ENCODE assay signal across 8 mouse cellular contexts in the genomic region with DNA sequence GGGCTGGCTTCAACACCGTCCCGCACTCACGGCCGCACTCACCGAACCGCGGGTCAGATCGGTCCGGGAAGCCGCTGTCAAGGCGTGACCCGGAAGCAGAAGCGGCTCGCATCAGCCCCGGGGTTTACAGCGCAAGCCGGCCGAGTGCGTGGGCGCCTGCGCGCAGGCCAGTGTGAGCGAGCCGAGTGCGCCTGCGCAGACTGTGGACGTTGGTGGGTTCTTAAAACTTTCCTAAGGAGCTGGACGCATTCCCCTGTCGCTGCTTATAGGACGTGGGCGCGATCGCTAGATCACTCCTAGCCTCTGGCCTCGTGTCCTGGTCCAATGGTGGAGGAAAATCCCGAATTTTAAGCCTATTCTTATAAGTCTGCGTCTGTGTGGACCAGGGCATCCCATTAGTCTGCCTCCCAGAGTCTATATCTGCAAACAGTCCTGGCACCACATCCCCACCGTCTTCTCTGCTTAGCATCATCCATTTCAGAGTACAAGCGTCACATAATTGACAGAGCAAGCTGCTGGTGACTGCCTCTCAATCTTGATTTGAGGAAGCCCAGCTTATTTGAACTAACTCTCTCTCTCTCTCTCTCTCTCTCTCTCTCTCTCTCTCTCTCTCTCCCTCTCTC. TPM values are rescaled to one million over a fixed set of nuclear protein-coding genes. Genes with fewer than 3 reads are reported as not detected.
DNase-seq lines count a peak whose midpoint lies in the region; ATAC-seq and TF ChIP-seq lines count a peak whose summit lies in the region.

No protein-coding gene starts in this region.

- peak; percentile 96 for DNase-seq in heart, postnatal 14 days
- peak; percentile 94 for DNase-seq in layer of hippocampus, adult 11-12 months (ENCODE audit: low spot score)
- peak; percentile 92 to 95 for DNase-seq in lung, adult 18-20 months
- DNase-seq in testis, postnatal 14 days (ENCODE audit: low spot score) = peak; percentile 92

- H3K9me3 ChIP-seq in ES-Bruce4 (replicated peaks; ENCODE audit: control insufficient read depth, insufficient read depth, low read length, poor library complexity, severe bottlenecking) = no peaks in the 10 kb centered on the region
- H3K9me3 ChIP-seq in forebrain, embryonic 13.5 days (replicated peaks) = no peaks in the 10 kb centered on the region
- H3K9me3 ChIP-seq in neural tube, embryonic 15.5 days (replicated peaks) = no peaks in the 10 kb centered on the region

- under 1% methylated on average over 38 of the region's 38 CpGs for WGBS in forebrain, embryonic 13.5 days
- WGBS in neural tube, embryonic 15.5 days = 1% methylated on average over 38 of the region's 38 CpGs

- peak; percentile 13 for TF ChIP-seq POLR2A in ES-Bruce4 (IDR thresholded peaks at IDR 0.05; ENCODE audit: insufficient read depth, low read length)

- peak; percentile 91 for ATAC-seq in cerebellum, adult (ENCODE audit: insufficient number of reproducible peaks, low FRiP score, low TSS enrichment)
- peak; percentile 98 for ATAC-seq in forebrain, embryonic 13.5 days
- ATAC-seq in neural tube, embryonic 15.5 days (ENCODE audit: low FRiP score) = peak; percentile 97

- H3K27ac ChIP-seq in ES-Bruce4 (ENCODE audit: insufficient read depth, low read length) = peak overlapping the region; percentile 97
- H3K27ac ChIP-seq in forebrain, embryonic 13.5 days = peak overlapping the region; percentile 14; the same call in 1 of the 2 replicates
- H3K27ac ChIP-seq in neural tube, embryonic 15.5 days (replicated peaks) = peak overlapping the region; percentile 77

- peak overlapping the region; percentile 87 for H3K9ac ChIP-seq in ES-Bruce4 (ENCODE audit: low read depth, poor library complexity, severe bottlenecking)
- H3K9ac ChIP-seq in forebrain, embryonic 13.5 days = peak overlapping the region; percentile 94
- H3K9ac ChIP-seq in neural tube, embryonic 15.5 days (replicated peaks) = peak overlapping the region; percentile 96

- peak; percentile 56; the same call in 1 of the 2 replicates for TF ChIP-seq EP300 in ES-Bruce4 (IDR thresholded peaks at IDR 0.05; ENCODE audit: insufficient read depth, low read depth, low read length)

- peaks cover 2% of the 10 kb centered on the region for H3K4me1 ChIP-seq in ES-Bruce4 (ENCODE audit: control insufficient read depth, insufficient read depth, low read length)
- H3K4me1 ChIP-seq in forebrain, embryonic 13.5 days = peaks cover 14% of the 10 kb centered on the region
- peaks cover 15% of the 10 kb centered on the region for H3K4me1 ChIP-seq in neural tube, embryonic 15.5 days

- peak overlapping the region; percentile 69 for H3K4me3 ChIP-seq in ES-Bruce4 (ENCODE audit: low read depth, low read length)
- peak overlapping the region; percentile 95 for H3K4me3 ChIP-seq in forebrain, embryonic 13.5 days
- peak overlapping the region; percentile 85 for H3K4me3 ChIP-seq in neural tube, embryonic 15.5 days (replicated peaks)

- peak overlapping the region; percentile 97 for H3K4me2 ChIP-seq in forebrain, embryonic 13.5 days
- H3K4me2 ChIP-seq in neural tube, embryonic 15.5 days = peak overlapping the region; percentile 84

- no peaks in the 10 kb centered on the region for H3K27me3 ChIP-seq in ES-Bruce4 (ENCODE audit: control insufficient read depth, insufficient read depth, low read length, poor library complexity, severe bottlenecking)
- no peaks in the 10 kb centered on the region for H3K27me3 ChIP-seq in forebrain, embryonic 13.5 days
- H3K27me3 ChIP-seq in neural tube, embryonic 15.5 days (replicated peaks) = no peaks in the 10 kb centered on the region

- intact Hi-C loops in heart, postnatal 14 days (cut with DNase I) = loop anchor here (5.0 kb wide), 1 partner anchor 38 kb away; no protein-coding TSS in a partner anchor

- peaks cover 9% of the 10 kb centered on the region for H3K36me3 ChIP-seq in ES-Bruce4 (ENCODE audit: control insufficient read depth, insufficient read depth, low read length, poor library complexity, severe bottlenecking)
- peaks cover 18% of the 10 kb centered on the region for H3K36me3 ChIP-seq in forebrain, embryonic 13.5 days (ENCODE audit: poor library complexity, severe bottlenecking)
- peaks cover 14% of the 10 kb centered on the region for H3K36me3 ChIP-seq in neural tube, embryonic 15.5 days

- TF ChIP-seq CTCF in ES-Bruce4 (IDR thresholded peaks at IDR 0.05; ENCODE audit: low read depth, low read length) = no peak

RNA-seq across cellular contexts. Expression of a gene that starts 19.8 kb away (rescaled TPM):
- polyA plus RNA-seq in ES-Bruce4 (2011; ENCODE audit: insufficient read depth, insufficient read length, low read depth, missing spikeins) = 34.7 and 34.9 TPM in 2 replicates
- 41.4 and 45.8 TPM in 2 replicates for polyA plus RNA-seq in forebrain, embryonic 13.5 days (2015; fragmentation: Nextera tagmentation; extraction: Ambion mirVana)
- total RNA-seq in heart, postnatal 14 days (2021) = 100 to 1,000 TPM in 1 of 2 experiments, 10 to 100 TPM in 1; 99.8 to 111 TPM
- 61.9 and 62.5 TPM in 2 replicates for polyA plus RNA-seq in neural tube, embryonic 15.5 days (2015; fragmentation: Nextera tagmentation; extraction: Ambion mirVana)

RNA-seq across cellular contexts. Expression of a gene that starts 21.3 kb away (rescaled TPM):
- 0.81 and 1.8 TPM in 2 replicates for polyA plus RNA-seq in ES-Bruce4 (2011; ENCODE audit: insufficient read depth, insufficient read length, low read depth, missing spikeins)
- 19.4 and 25.6 TPM in 2 replicates for polyA plus RNA-seq in forebrain, embryonic 13.5 days (2015; fragmentation: Nextera tagmentation; extraction: Ambion mirVana)
- 1 to 10 TPM; 1.0 to 1.3 TPM for total RNA-seq in heart, postnatal 14 days (2021)
- 98.5 and 116 TPM in 2 replicates for polyA plus RNA-seq in neural tube, embryonic 15.5 days (2015; fragmentation: Nextera tagmentation; extraction: Ambion mirVana)

RNA-seq across cellular contexts. Expression of a gene that starts 49.7 kb away (rescaled TPM):
- polyA plus RNA-seq in ES-Bruce4 (2011; ENCODE audit: insufficient read depth, insufficient read length, low read depth, missing spikeins) = not detected in 2 replicates
- not detected in 2 replicates for polyA plus RNA-seq in forebrain, embryonic 13.5 days (2015; fragmentation: Nextera tagmentation; extraction: Ambion mirVana)
- total RNA-seq in heart, postnatal 14 days (2021) = not detected
- polyA plus RNA-seq in neural tube, embryonic 15.5 days (2015; fragmentation: Nextera tagmentation; extraction: Ambion mirVana) = not detected in 2 replicates

RNA-seq across cellular contexts. Expression of a gene that starts 52.1 kb away (rescaled TPM):
- polyA plus RNA-seq in ES-Bruce4 (2011; ENCODE audit: insufficient read depth, insufficient read length, low read depth, missing spikeins) = 69.2 and 70.6 TPM in 2 replicates
- 26.7 and 30.7 TPM in 2 replicates for polyA plus RNA-seq in forebrain, embryonic 13.5 days (2015; fragmentation: Nextera tagmentation; extraction: Ambion mirVana)
- 10 to 100 TPM; 12.9 to 13.7 TPM for total RNA-seq in heart, postnatal 14 days (2021)
- 16.8 and 22.5 TPM in 2 replicates for polyA plus RNA-seq in neural tube, embryonic 15.5 days (2015; fragmentation: Nextera tagmentation; extraction: Ambion mirVana)

RNA-seq across cellular contexts. Expression of a gene that starts 53.3 kb away (rescaled TPM):
- 39.8 and 42.8 TPM in 2 replicates for polyA plus RNA-seq in ES-Bruce4 (2011; ENCODE audit: insufficient read depth, insufficient read length, low read depth, missing spikeins)
- 57.7 and 67.5 TPM in 2 replicates for polyA plus RNA-seq in forebrain, embryonic 13.5 days (2015; fragmentation: Nextera tagmentation; extraction: Ambion mirVana)
- total RNA-seq in heart, postnatal 14 days (2021) = 100 to 1,000 TPM; 739 to 748 TPM
- polyA plus RNA-seq in neural tube, embryonic 15.5 days (2015; fragmentation: Nextera tagmentation; extraction: Ambion mirVana) = 85.6 and 94.3 TPM in 2 replicates

Comparison
In these comparisons a context has a peak if more than half of its experiments do, and no peak if none do; other contexts are left out.
1. Peak in every context shown above with its lines: DNase-seq, ATAC-seq, H3K4me3 ChIP-seq and H3K27ac ChIP-seq.
2. H3K27ac ChIP-seq: peak in every context shown above with its lines; median percentile 97 in ES-Bruce4; 77 in neural tube, embryonic 15.5 days; 14 in forebrain, embryonic 13.5 days.